Mouse (Mus musculus): ENCODE measurements at regions not wholly inside any gene's neighbourhood (a gene's known extent, or its start where the extent isn't known, plus 50 kb on each side); places are given as distances from the start of the nearest gene placed in this dataset.

- DNase-seq (ENCODE audit: low spot score), result no peak
These were observed 479.3 kb downstream of the Kcnj2 start for GRCm38 (mm10) chr11:111545291-111545690.

DNA sequence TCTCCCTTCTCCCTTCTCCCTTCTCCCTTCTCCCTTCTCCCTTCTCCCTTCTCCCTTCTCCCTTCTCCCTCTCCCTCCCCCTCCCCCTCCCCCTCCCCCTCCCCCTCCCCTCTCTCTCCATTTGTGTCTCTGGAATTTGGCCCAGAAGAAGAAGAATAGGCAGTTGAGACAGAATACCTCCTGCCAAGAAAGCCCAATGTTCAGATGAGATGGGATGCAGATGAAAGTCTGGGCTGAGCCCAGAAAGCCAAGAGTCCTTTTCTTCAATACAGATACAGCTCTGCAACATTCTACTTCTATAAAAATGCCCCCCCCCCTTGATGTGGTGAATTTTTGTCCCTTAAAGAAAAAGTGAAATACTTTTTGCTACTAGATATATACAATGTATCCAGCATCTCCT lies 489.2 kb downstream of the Kcnj2 start:
- intact Hi-C loops (cut with DNase I), result no loop called here
- no peak for DNase-seq (ENCODE audit: low spot score)

More at GRCm38 (mm10) chr11:111545291-111545690, 479.3 kb downstream of the Kcnj2 start:
- intact Hi-C loops (cut with DNase I), result no loop called here

DNA sequence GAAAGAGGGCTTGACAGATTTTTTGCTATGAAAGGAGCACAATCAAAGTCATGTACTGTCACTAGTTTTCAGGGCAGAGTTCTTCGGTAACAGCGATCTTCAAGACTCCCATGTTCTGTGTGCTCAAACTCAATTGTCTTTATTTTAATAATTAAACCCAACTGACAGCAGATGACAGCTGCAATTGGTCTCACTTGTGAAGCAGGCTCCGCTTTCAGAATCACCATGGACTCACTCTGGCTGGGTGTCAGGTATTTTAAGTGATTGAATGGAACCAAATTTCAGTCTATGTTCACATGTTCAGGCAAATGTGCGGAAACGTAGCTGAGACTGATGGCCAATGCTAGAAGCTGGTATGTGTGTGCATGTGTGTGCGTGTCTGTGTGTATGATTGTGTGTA lies 489.7 kb downstream of the Kcnj2 start:
- no peak for DNase-seq (ENCODE audit: low spot score)
- intact Hi-C loops (cut with DNase I), result no loop called here

DNA sequence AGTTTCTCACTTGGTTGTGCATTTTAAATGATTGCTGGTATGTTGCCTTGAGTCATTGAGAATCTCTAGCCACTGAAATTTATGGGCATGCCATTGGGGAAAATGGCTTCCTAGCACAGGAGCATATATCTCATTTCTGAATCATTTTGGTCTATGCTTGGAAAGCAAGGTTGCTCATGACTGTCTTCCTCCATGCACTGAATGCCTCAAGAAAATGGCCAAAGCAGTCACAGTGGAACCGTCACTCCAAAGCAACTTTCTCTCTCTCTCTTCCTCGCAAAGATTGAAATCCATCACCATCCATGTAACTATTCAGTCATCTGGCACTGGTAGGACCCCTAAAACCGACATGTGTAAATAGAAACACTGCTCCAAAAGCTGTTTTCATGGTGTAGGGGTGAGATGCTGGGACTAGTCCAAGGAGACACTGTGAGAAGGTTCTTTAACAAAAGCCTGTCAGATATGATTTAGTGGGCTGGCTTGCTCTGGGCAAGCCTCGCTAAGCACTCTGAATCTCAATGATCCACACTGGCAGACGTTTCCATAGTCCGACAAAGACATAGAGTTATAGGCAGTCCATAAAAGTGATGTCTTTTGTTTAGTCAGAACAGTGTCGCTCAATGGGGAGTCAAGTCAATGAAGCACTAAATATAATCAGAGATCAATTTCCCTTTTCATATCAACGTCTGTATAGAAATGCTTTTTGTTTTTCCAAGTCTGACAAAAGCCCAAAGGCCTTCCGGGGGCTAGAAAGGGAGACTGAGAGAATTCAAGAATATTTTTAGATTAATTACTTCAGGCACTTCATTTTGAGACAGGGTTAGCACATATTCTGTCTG lies 492.6 kb downstream of the Kcnj2 start:
- intact Hi-C loops (cut with DNase I), result no loop called here

GRCm38 (mm10) chr11:111563171-111563570 lies 497.2 kb downstream of the Kcnj2 start:
- DNase-seq (ENCODE audit: low spot score), result no peak
- intact Hi-C loops (cut with DNase I), result no loop called here

More for the DNA sequence above, 492.6 kb downstream of the Kcnj2 start:
- DNase-seq (ENCODE audit: low spot score), result no peak

GRCm38 (mm10) chr11:111568041-111568440 lies 502.1 kb downstream of the Kcnj2 start:
- intact Hi-C loops (cut with DNase I), result no loop called here
- DNase-seq (ENCODE audit: low spot score), result no peak

DNA sequence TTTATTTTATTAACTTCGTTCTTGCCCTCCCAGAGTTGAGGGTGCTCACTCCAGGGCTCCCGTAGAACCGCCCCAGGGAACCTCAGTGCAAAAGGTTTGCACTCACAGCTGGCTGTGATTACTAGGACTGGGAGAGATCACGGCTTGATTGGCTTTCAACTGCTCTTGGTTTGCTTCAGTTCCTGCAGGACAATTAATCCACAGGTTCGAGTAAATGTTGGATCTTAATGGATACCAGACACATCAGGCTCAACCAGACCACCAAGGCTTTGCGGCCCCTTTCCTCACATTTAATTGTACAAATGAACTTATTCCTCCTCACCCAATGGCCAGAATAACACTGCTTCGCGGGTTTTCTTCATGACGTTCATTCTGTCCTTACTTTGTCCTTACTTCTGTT lies 502.9 kb downstream of the Kcnj2 start:
- intact Hi-C loops (cut with DNase I), result no loop called here
- DNase-seq (ENCODE audit: low spot score), result no peak

- intact Hi-C loops (cut with DNase I), result no loop called here
- no peak for DNase-seq (ENCODE audit: low spot score)
These were observed 511.9 kb downstream of the Kcnj2 start for GRCm38 (mm10) chr11:111577883-111578282.

GRCm38 (mm10) chr11:111582980-111583379 lies 517.0 kb downstream of the Kcnj2 start:
- DNase-seq (ENCODE audit: low spot score), result no peak
- intact Hi-C loops (cut with DNase I), result no loop called here

GRCm38 (mm10) chr11:111583606-111584005 lies 517.6 kb downstream of the Kcnj2 start:
- intact Hi-C loops (cut with DNase I), result no loop called here
- no peak for DNase-seq (ENCODE audit: low spot score)

- DNase-seq (ENCODE audit: low spot score), result no peak
- intact Hi-C loops (cut with DNase I), result no loop called here
These were observed 533.5 kb downstream of the Kcnj2 start for GRCm38 (mm10) chr11:111599456-111599855.

DNA sequence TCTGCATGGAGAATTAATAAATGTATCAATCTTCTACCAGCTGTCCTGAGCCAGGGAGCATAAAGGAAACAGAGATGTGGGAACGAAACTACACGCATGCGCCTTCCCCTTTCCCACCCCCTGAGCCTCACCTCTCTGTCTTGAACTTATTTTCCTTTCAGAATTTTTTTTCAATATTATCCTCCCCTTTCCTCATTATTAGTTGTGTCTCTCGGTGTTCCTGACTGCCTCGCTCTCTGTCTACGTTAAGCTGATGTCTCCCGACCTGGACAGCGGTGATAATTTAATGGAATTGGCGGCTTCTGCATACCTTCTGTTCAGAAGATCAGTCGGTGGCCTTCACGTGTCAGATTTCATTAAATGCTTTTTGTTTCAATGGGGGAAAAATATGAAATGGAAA lies 539.2 kb downstream of the Kcnj2 start:
- no peak for DNase-seq (ENCODE audit: low spot score)

DNA sequence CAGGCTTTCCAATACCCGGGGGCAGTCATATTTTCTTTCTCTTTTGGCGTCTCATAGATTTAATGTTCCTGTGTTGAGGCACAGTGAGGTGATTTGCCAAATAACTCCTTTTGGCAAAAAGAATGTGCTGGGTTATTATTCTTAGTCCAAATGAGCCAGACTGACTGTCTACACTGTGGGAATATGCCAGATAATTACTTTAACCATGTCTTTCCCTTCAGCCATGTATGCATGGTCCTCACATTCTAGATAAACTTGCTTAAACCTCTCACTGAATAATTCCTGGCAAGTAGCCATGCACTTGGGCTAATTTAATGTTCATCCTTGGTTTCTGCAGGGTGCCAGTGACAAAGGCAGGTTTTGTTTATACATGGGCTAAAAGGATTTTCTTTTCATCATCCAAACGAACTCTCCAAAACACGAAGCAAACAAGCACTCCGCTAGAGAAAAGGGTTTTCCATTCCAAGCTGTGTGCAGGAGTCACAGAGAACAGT lies 544.6 kb downstream of the Kcnj2 start:
- intact Hi-C loops (cut with DNase I), result no loop called here

More for the DNA sequence above, 539.2 kb downstream of the Kcnj2 start:
- intact Hi-C loops (cut with DNase I), result no loop called here

DNA sequence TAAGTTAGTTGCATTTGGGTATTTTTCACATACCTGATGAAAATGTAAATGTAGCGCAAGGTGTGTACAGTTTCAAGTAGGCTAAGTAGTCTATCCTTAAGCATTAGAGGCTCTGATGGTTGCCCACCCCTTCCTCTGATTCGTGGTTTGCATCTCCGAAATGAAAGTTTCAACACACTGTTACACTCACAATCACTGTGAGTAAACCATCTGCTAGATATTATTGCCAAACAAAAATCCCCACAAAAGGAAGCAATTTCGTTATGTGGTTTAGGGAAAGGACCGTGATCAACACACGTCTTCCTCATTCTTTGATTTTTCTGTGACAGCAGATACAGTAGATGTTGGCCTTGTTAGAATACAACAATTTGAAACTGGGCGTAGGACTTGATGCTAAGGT lies 577.6 kb downstream of the Kcnj2 start:
- intact Hi-C loops (cut with DNase I), result no loop called here
- no peak for DNase-seq (ENCODE audit: low spot score)

More for the DNA sequence above, 544.6 kb downstream of the Kcnj2 start:
- DNase-seq (ENCODE audit: low spot score), result no peak

DNA sequence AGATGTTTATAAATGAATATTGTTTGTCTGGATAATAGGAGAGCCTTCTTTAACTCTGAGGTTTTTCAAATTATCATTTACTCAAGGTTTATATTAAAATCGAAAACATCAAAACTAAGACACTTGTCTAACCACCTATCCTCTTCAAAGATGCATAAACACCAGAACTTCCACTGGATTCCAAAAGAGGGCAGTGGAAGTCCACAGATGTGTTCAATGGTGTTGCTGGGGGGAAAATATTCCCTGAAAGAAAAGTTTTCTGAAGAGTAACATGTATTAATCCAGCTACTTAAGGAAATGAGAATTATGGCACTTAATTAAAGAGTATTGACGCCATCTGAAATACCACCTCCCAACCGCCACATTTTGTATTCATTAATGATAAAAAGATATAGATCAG lies 586.9 kb downstream of the Kcnj2 start:
- intact Hi-C loops (cut with DNase I), result loop anchor here (5.0 kb wide), 2 partner anchors 449 to 1514 kb away; no protein-coding TSS in a partner anchor
- DNase-seq (ENCODE audit: low spot score), result no peak

GRCm38 (mm10) chr11:111657778-111658177 lies 591.8 kb downstream of the Kcnj2 start:
- intact Hi-C loops (cut with DNase I), result no loop called here
- no peak for DNase-seq (ENCODE audit: low spot score)

- DNase-seq (ENCODE audit: low spot score), result no peak
- intact Hi-C loops (cut with DNase I), result no loop called here
These were observed 592.7 kb downstream of the Kcnj2 start for GRCm38 (mm10) chr11:111658362-111659309.

- no peak for DNase-seq (ENCODE audit: low spot score)
- intact Hi-C loops (cut with DNase I), result no loop called here
These were observed 597.3 kb downstream of the Kcnj2 start for GRCm38 (mm10) chr11:111663269-111663668.

DNA sequence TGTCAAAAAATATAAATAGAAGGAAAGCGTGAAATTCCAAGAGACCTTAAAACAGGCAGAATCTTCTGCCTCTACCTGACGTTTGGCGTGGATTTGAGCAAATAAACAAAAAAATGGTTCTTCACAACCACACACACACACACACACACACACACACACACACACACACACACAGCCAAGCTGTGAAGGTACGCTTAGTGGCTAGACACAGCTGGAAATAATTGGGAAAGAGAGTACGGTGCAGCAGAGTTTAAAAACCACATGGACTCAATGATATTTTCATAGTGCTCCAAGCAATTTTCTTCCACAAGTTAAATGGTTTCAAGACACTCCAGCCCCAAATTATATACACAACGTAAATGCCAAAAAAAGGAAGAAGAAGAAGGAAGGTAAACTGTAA lies 600.4 kb downstream of the Kcnj2 start:
- intact Hi-C loops (cut with DNase I), result no loop called here
- DNase-seq (ENCODE audit: low spot score), result no peak

GRCm38 (mm10) chr11:111671865-111672264 lies 605.9 kb downstream of the Kcnj2 start:
- DNase-seq (ENCODE audit: low spot score), result no peak
- intact Hi-C loops (cut with DNase I), result no loop called here

GRCm38 (mm10) chr11:111675673-111676072 lies 609.7 kb downstream of the Kcnj2 start:
- DNase-seq (ENCODE audit: low spot score), result no peak
- intact Hi-C loops (cut with DNase I), result no loop called here
